Mouse (Mus musculus) urinary bladder, postnatal 14 days (tissue): ENCODE results near the gene Izumo3.
"Not testable (repeated sequence)": the region's sequence is repeated elsewhere in the genome, so short reads cannot be mapped to it uniquely, and the experiment has no call there.

Source experiments
- DNase-seq: peaks from one replicate; pipeline ENCODE4 v3.0.0; 2021; ENCODE audit warnings: low spot score

The Izumo3 gene

DNA sequence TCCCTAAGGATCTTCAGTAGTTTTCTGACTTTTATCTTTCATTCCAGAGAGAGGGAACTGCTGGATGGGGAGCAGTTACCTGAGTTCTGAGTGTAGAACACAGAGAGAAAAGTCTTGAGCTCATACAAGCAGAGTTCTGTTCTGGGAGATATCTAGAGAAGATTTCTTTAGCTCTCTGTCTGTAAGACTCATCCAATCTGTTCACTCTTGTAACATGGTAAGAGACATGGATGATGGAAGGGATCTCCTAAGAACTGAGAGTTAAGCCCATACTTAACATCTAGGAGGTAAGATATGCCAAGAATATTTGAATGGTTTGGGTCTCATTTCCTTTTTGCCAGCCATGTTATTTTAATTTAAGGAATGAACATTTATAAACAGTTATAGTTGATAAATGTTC lies at the start of gene Izumo3:
TSS of gene Izumo3 (minus strand) at position 101 of the 400 bp plus-strand sequence.
- no peak for DNase-seq

DNA sequence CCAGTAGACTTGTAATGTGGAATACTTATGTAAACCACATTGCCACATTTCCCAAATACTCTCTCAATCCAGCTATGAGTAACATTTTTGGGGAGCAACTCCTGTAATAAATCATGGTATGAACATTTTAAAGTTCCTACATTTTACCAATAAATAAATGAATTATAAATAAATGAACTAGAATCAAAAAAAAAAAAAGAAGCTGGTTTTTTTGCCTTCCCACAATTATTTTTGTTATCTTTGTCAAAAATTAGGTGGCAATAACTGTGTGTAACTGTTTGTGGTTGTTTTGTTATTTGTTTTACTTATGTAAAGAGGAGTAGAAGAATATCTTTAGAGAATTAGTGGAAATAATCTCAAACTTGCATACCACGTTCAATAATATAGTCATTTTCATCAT lies 44.6 kb upstream of the Izumo3 start, which contains the start of gene Gm12666:
TSS of gene Gm12666 (minus strand) at position 101 of the 400 bp plus-strand sequence.
- not testable (repeated sequence) for DNase-seq

GRCm38 (mm10) chr4:92152646-92153045 lies 5.6 kb upstream of the Izumo3 start:
- DNase-seq = no peak

DNA sequence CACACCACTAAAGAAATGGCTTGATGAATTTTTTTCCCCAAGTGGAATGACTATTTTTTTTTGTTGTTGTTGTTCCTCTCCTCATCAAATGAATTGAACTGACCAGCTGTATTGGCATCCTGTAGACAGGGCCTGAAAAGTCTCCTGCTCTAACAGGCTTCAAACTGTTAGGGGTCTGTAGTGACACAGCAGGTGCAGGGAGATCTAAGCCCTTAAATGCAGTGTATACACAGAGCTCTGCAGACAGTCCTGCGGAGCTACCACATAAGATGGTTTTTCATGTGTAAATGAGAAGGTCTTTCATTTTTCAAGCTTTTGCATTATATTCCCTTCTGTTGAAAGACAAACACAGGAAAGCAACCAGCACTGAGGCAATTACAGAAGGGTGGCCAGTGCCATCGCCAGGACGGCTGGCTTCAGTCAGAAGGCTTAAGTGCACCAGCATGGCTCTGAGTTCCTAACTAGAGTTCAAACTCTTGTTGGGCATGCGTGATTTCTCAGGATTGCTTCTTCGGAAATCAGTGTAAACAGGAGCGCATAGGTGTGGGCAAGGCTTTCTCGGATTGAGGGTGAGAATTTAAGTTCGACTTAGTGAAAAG lies 35.5 kb downstream of the Izumo3 start:
- no peak for DNase-seq

DNA sequence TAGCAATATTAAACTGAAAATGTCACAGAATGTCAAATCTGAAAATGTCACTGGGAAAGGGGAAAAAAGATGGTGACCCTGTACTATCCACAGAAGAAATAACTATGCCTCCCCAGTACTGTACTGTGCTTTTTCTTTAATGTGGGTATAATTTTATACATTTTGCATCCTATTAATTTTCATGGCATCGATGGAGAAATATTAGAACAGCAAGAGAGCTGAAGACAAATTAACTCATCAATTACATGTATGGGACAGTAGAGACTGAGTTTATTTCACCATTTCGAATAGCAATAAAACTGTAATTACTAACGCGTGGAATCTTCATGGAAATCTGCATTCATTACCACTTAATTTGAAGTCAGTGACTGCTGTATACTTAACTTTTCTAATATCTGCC lies 49.6 kb downstream of the Izumo3 start:
- DNase-seq = no peak

DNA sequence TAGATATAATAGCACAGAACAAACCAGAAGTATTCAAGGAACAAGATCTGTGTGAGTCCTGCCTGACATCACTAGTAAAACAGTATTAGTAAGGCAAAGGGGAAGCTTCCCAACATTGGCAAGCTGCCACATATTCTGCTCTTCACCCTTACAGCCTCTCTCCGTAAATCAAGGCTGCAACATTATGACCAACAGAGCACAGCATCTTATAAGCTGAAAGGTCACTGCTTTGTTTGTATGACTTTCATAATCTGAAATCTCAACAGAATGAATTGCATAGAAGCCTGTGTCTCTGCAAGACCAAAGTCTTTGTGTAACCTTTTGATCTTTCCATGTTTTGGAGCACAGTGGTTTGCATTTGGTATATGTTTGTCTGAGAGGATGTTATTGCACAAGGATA lies 51.1 kb downstream of the Izumo3 start:
- DNase-seq = no peak
